Mouse (Mus musculus) left cerebral cortex, adult 8-10 months (tissue): Measurements from ENCODE around the gene Chd6. TPM values are rescaled to one million over a fixed set of nuclear protein-coding genes. Genes with fewer than 3 reads are reported as not detected.

ENCODE experiments used
- total RNA-seq, 4 experiments: library from RNA; stranded (reverse); gene quantifications; 2 replicates each; pipeline ENCODE4 v1.2.4; 2022

The Chd6 gene
- total RNA-seq, 4 experiments from 2014 or later = 62.9 to 77.7 (median 70.2) TPM

Other genes with a start within 250 kb of the Chd6 start
- 10 to 100 TPM; 55.1 to 71.0 (median 64.2) TPM for gene Zhx3, start 236.1 kb downstream of the Chd6 start, total RNA-seq
- 1 to 10 TPM in 2 of 4 experiments, under 1 TPM in 2; 0.76 to 1.2 (median 1.0) TPM for gene Lpin3, start 228.4 kb downstream of the Chd6 start, total RNA-seq
- gene Emilin3, start 196.7 kb downstream of the Chd6 start, total RNA-seq = under 1 TPM; 0.19 to 0.51 (median 0.32) TPM